Mouse (Mus musculus): Measurements from ENCODE around the gene Kcmf1. TPM values are rescaled to one million over a fixed set of nuclear protein-coding genes. Genes with fewer than 3 reads are reported as not detected.

The Kcmf1 gene
- polyA plus RNA-seq, 1 experiment from 2014 or later, result 41.1 TPM

Other genes with a start within 250 kb of the Kcmf1 start
- gene Tcf7l1, start 110.7 kb downstream of the Kcmf1 start, polyA plus RNA-seq (2015; fragmentation: Nextera tagmentation; extraction: Ambion mirVana), result 4.3 and 4.4 TPM in 2 replicates
- gene Tmsb10, start 58.8 kb upstream of the Kcmf1 start, polyA plus RNA-seq (2015; fragmentation: Nextera tagmentation; extraction: Ambion mirVana), result 2,490 and 2,753 TPM in 2 replicates